Mouse (Mus musculus) hindbrain, embryonic 11.5 days (tissue): ENCODE data around the gene Grpel1. TPM values are rescaled to one million over a fixed set of nuclear protein-coding genes. Genes with fewer than 3 reads are reported as not detected.

ENCODE experiments used
- ATAC-seq: fragments of 200-750 bp; cut with Nextera tagmentation; 2 replicates; pipeline ENCODE4 v1.8.0; 2017; ENCODE audit warnings: mild to moderate bottlenecking, moderate TSS enrichment, moderate library complexity; ENCODE audit not compliant: low FRiP score
- DNase-seq: peaks from one replicate; pipeline ENCODE4 v3.0.0-alpha.2; 2015; ENCODE audit warnings: low spot score
- H3K27ac ChIP-seq: fragments of 300-500 bp; sonication (generic); 2 replicates; pipeline ENCODE4 v1.5.1; 2014; ENCODE audit warnings: mild to moderate bottlenecking, low read depth, low read length
- H3K27me3 ChIP-seq: fragments of 300-500 bp; sonication (generic); 2 replicates; pipeline ENCODE4 v1.6.1; 2014; ENCODE audit warnings: mild to moderate bottlenecking, low read length, moderate library complexity, mixed read lengths; ENCODE audit not compliant: control insufficient read depth, insufficient read depth
- H3K36me3 ChIP-seq: fragments of 300-500 bp; sonication (generic); 2 replicates; pipeline ENCODE4 v1.6.1; 2014; ENCODE audit warnings: mild to moderate bottlenecking, low read length, moderate library complexity, mixed read lengths; ENCODE audit not compliant: control insufficient read depth, insufficient read depth
- H3K4me1 ChIP-seq: fragments of 300-500 bp; sonication (generic); replicated peaks from 2 replicates; pipeline ENCODE4 v1.6.1; 2014; ENCODE audit warnings: low read length, mixed read lengths; ENCODE audit not compliant: control insufficient read depth, insufficient read depth
- H3K4me2 ChIP-seq: fragments of 300-500 bp; sonication (generic); replicated peaks from 2 replicates; pipeline ENCODE4 v1.6.1; 2014; ENCODE audit warnings: mild to moderate bottlenecking, low read depth, low read length
- H3K4me3 ChIP-seq: fragments of 300-500 bp; sonication (generic); 2 replicates; pipeline ENCODE4 v1.5.1; 2014; ENCODE audit warnings: low read depth, low read length
- H3K9ac ChIP-seq: fragments of 300-500 bp; sonication (generic); 2 replicates; pipeline ENCODE4 v1.6.1; 2014; ENCODE audit warnings: low read depth, low read length
- H3K9me3 ChIP-seq: fragments of 300-500 bp; sonication (generic); 2 replicates; pipeline ENCODE4 v1.6.1; 2016; ENCODE audit warnings: low read length; ENCODE audit not compliant: control insufficient read depth
- WGBS: fragments of 180-500 bp; shearing (Covaris S2); extraction: QIAGEN DNeasy Blood & Tissue Kit; methylation state at CpG from one replicate; pipeline ENCODE4 v1.1.7; 2014; 5-methylcytosine and 5-hydroxymethylcytosine counted together
- polyA plus RNA-seq: library from polyadenylated mRNA; unstranded; fragments of >200 nt; fragmentation: Nextera tagmentation; extraction: Ambion mirVana; gene quantifications from 2 replicates; pipeline ENCODE4 v1.2.1, GENCODE M21; 2014

Grpel1 gene
- polyA plus RNA-seq, 1 experiment from 2014 or later = 52.5 TPM

DNA sequence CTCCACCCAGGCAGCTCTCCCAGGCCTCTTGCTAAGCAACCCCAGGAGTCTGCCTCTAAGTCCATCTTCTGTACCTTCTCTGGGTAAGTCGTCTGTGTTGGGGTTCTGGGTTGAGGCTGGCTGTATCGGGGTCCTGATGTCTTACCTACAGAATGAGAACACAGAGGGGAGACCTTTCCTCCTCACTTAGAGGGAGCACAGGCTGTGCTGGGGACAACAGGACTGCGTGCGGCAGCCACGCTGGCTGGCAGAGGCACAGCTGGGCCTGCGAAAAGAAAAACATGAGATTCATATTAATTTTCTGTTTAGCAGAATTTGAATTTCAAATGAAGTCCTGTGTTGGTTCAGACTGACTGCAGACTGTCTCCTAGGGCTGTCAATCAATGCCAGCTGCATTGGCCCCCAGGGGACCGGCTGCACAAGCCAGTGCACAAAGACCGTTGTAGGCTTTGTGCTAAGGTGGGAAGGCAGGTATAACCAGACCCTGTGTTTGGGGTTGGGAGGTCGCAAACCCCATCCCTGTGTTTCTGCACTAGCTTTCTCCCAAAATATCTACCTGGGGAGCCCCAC lies 30.3 kb upstream of the Grpel1 start:
- peak overlapping the region; percentile 40 for H3K27ac ChIP-seq
- 0 out of 2 replicates have a peak overlapping the region, but pooled peaks have one; percentile 28 for H3K9ac ChIP-seq
- H3K9me3 ChIP-seq = no peaks in the 10 kb centered on the region
- WGBS = 57% methylated on average over 9 of the region's 9 CpGs
- H3K27me3 ChIP-seq = no peaks in the 10 kb centered on the region
- no peaks in the 10 kb centered on the region for H3K36me3 ChIP-seq
- no peak overlapping the region for H3K4me3 ChIP-seq
- DNase-seq = peak; percentile 44
- no peak overlapping the region for H3K4me2 ChIP-seq
- peak; percentile 73 for ATAC-seq
- no peaks in the 10 kb centered on the region for H3K4me1 ChIP-seq

DNA sequence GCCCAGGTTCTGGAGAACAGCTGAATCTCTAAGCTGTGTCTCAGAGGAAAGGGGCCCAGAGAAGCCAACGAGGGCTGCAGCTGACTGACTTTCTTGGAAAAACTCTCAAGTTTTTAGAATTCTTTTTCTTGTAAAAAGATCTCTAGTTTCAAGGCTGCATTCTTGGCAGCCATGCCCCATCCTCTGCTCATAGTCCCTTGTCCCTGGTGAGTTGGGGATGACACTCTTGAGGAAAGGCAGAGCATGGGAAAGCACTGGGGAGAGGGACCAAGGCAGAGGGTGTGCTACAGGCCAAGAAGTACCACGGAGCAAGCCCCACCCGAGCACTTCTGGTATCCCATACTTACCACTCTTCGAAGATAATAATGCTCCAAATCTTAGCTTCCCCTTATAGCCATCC lies 27.9 kb upstream of the Grpel1 start:
- H3K27me3 ChIP-seq = no peaks in the 10 kb centered on the region
- H3K9me3 ChIP-seq = no peaks in the 10 kb centered on the region
- no peaks in the 10 kb centered on the region for H3K36me3 ChIP-seq
- ATAC-seq (no peak), DNase-seq (no peak)
- H3K4me2 ChIP-seq = no peak overlapping the region
- H3K4me1 ChIP-seq = no peaks in the 10 kb centered on the region
- H3K4me3 ChIP-seq = no peak overlapping the region
- 71% methylated on average over 4 of the region's 4 CpGs for WGBS
- no peak overlapping the region for H3K9ac ChIP-seq
- no peak overlapping the region for H3K27ac ChIP-seq

DNA sequence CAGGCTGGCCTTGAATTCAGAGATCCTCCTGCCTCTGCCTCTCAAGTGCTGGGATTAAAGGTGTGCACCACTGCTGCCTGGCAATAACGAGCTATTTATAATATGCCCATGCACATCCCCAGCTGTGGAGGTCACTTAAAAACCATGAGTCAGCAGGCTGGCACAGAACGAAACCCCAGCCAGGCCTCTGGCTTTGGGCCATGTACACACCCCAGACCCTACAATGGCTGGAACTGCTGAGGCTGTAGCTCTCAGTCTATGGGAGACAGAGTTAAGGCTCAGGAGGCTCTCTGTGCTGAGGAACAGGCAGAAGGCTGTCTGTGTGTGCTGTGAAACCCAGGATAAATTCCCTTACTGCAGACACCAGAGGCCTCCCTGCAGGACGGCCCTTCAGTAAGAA lies 24.1 kb upstream of the Grpel1 start:
- no peaks in the 10 kb centered on the region for H3K9me3 ChIP-seq
- WGBS = 77% methylated on average over 3 of the region's 3 CpGs
- no peak for ATAC-seq

DNA sequence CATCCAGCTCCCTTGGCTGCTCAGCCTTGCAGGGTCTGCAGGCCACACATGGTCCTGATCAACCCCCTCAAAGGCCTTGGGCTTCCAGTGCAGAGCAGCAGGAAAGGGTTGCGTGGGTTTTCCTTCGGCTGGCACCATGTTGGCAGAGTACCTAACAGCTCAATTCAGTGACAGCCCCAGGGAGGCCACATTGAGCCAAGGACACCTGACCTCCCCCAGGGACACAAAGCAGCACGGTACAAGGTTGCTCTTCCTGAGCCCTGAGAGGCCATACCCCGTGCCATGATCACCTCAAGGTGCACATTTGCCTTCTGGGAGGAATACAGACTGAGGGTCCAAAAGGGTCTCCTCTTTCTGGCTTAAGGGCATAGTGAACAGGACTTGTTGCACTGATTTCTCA lies 20.2 kb upstream of the Grpel1 start:
- H3K9ac ChIP-seq = no peak overlapping the region

More for the DNA sequence above, 24.1 kb upstream of the Grpel1 start:
- Histone ChIP-seq H3K27me3 (no peaks in the 10 kb centered on the region), H3K27ac (no peak overlapping the region), H3K4me1 (no peaks in the 10 kb centered on the region), H3K4me3 (no peak overlapping the region), H3K36me3 (no peaks in the 10 kb centered on the region), H3K4me2 (no peak overlapping the region), H3K9ac (no peak overlapping the region)
- no peak for DNase-seq

DNA sequence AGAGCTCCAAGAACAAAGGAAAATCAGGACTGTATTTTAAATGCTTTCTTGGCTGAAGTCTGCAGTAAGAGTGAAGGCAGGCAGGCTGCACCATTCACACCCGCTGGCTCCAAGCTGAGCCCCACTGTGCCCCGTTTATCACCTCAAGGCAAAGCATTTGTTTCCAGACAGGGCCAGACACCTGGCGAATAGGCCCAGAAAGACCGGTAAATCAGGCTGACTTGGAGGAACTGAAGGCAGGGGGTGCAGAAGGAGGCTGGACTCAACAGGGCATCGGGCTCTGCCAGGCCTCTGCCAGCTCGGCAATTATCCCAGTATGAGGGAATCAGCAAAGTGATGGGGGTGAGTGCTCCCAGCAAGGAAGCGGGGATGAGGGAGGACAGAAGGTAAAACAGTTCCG lies 19.8 kb upstream of the Grpel1 start:
- WGBS = 34% methylated on average over 8 of the region's 8 CpGs
- no peaks in the 10 kb centered on the region for H3K4me1 ChIP-seq
- no peak for DNase-seq

More for the DNA sequence above, 20.2 kb upstream of the Grpel1 start:
- Histone ChIP-seq H3K4me3 (no peak overlapping the region), H3K4me1 (no peaks in the 10 kb centered on the region), H3K4me2 (no peak overlapping the region), H3K27me3 (no peaks in the 10 kb centered on the region), H3K27ac (no peak overlapping the region), H3K36me3 (no peaks in the 10 kb centered on the region), H3K9me3 (no peaks in the 10 kb centered on the region)
- DNase-seq (no peak), ATAC-seq (no peak)
- 67% methylated on average over 4 of the region's 4 CpGs for WGBS

DNA sequence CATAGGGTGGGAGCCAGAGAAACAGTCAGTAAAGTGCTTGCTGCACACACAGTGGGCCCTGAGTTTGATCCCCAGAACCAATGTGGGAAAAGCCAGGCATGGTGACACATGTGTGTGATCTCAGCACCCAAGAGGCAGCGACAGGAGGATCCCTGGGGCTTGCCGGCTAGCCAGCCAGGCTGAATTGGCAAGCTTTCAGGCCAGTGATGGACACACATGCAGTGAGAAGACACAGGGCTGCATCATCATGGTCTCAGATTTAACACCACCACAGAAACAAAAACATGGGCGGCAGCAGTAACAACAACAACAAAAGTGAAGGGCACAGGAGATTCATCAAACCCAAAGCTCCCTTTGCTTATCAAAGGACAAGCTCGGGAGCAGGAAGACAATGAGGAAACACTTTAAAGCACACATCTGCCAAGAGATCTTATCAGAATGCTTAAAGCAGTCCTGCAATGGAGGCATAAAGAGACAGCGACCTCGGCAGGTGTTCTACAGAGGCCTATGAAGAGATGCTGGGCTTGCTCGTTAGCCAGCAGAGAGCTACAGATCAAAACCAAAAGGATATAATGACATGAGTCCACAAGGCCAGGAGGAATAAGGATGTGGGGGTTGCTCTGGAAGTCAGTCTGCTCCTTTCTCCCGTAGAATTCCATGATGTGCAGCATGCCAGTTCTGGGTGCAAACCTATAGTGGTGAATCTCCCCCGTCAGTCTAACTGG lies 18.5 kb upstream of the Grpel1 start:
- Histone ChIP-seq H3K9ac (no peak overlapping the region), H3K9me3 (no peaks in the 10 kb centered on the region), H3K4me2 (no peak overlapping the region), H3K4me1 (no peaks in the 10 kb centered on the region), H3K27me3 (no peaks in the 10 kb centered on the region), H3K4me3 (no peak overlapping the region), H3K36me3 (no peaks in the 10 kb centered on the region), H3K27ac (no peak overlapping the region)
- DNase-seq (no peak), ATAC-seq (no peak)
- 39% methylated on average over 9 of the region's 9 CpGs for WGBS

More for the DNA sequence above, 19.8 kb upstream of the Grpel1 start:
- no peak overlapping the region for H3K27ac ChIP-seq
- no peak overlapping the region for H3K4me2 ChIP-seq
- H3K36me3 ChIP-seq = no peaks in the 10 kb centered on the region
- no peak overlapping the region for H3K9ac ChIP-seq
- no peak overlapping the region for H3K4me3 ChIP-seq
- no peaks in the 10 kb centered on the region for H3K9me3 ChIP-seq
- no peak for ATAC-seq
- no peaks in the 10 kb centered on the region for H3K27me3 ChIP-seq

DNA sequence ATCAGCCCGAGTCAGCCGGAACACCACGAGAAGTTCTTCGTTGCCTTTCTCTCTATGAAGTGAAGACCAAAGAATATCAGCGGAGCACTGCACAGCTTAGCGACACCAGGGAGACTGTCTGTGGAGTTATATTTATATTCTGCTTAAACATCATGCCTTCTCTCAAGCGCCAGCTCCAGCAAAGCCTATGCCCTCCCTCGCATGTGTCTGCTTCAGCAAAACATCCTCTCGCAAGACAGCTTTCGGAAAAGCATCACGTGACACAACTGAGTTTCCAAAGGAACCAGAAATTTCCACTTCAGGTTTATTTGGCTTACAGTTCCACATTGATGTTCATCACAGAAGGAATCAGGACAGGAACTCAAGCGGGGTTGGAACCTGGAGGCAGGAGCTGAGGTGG lies 16.9 kb upstream of the Grpel1 start:
- Histone ChIP-seq H3K36me3 (no peaks in the 10 kb centered on the region), H3K4me2 (no peak overlapping the region), H3K4me1 (no peaks in the 10 kb centered on the region), H3K9ac (no peak overlapping the region), H3K27me3 (no peaks in the 10 kb centered on the region), H3K9me3 (no peaks in the 10 kb centered on the region), H3K27ac (no peak overlapping the region), H3K4me3 (no peak overlapping the region)
- WGBS = 91% methylated on average over 12 of the region's 12 CpGs
- DNase-seq (no peak), ATAC-seq (no peak)

DNA sequence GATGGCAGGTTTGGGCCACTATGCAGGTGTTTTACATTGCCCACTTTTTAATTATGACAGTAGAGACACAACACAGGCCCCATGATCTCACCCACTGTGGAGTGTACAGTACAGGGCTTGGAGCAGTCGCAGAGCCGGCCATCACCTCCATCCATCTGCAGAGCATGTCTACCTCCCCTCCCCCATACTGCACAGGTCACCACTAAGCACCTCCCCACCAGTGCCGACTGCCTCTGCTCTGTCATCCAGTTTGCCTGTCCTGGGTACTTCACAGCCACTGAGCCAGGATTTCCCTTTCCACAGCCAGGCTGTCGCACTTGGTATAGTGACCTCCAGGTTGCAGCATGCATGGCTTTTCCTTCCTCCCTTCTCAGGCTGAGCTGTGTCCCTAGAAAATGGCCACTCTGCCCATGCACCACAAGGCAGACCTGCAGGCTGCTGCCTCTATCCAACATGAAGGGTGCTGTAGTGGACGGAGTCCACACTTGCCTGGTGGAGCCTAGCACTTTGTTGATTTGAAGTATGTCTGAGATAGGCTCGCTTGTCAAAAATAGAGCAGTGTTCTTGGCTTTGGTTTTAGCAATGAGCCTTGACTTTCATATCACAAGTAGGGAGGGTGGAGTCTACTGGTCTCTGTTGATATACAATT lies 15.0 kb upstream of the Grpel1 start:
- no peak overlapping the region for H3K4me3 ChIP-seq
- ATAC-seq = no peak
- H3K4me2 ChIP-seq = no peak overlapping the region
- H3K4me1 ChIP-seq = no peaks in the 10 kb centered on the region
- H3K9me3 ChIP-seq = no peaks in the 10 kb centered on the region
- H3K9ac ChIP-seq = no peak overlapping the region
- H3K36me3 ChIP-seq = no peaks in the 10 kb centered on the region
- H3K27ac ChIP-seq = no peak overlapping the region
- 80% methylated on average over 6 of the region's 6 CpGs for WGBS
- H3K27me3 ChIP-seq = no peaks in the 10 kb centered on the region
- DNase-seq = no peak

DNA sequence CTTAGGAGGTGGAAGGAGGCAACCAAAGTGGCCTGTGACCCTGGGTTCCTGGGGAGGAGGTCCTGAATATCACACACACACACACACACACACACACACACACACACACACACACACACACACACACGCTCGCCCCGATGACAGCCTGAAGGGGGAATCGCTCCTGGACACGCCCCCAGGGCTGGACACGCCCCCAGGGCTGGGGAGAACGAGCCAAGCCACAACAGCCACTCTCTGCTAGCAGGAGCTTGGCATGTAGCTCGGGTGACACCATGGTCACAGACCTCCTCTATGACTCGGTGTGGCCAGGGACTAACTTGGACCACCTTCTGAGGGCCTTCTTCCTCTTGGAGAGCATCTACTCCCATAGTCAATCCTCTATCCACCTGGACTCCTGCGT lies 13.7 kb upstream of the Grpel1 start:
- Histone ChIP-seq H3K27me3 (no peaks in the 10 kb centered on the region), H3K9me3 (no peaks in the 10 kb centered on the region), H3K9ac (no peak overlapping the region), H3K36me3 (no peaks in the 10 kb centered on the region), H3K4me2 (no peak overlapping the region), H3K4me1 (no peaks in the 10 kb centered on the region), H3K27ac (no peak overlapping the region), H3K4me3 (no peak overlapping the region)
- ATAC-seq (no peak), DNase-seq (no peak)
- WGBS = 24% methylated on average over 9 of the region's 10 CpGs
